Mouse (Mus musculus) myocyte (in vitro differentiated cells): ENCODE results near the gene Asb10. TPM values are rescaled to one million over a fixed set of nuclear protein-coding genes. Genes with fewer than 3 reads are reported as not detected.
A peak's percentile ranks its signal among the peaks of the same experiment; 100 is the strongest.

Source experiments
- H3K27me3 ChIP-seq: one replicate; pipeline ENCODE4 v1.6.1; 2011; ENCODE audit not compliant: control insufficient read depth, insufficient read depth, insufficient read length
- H3K36me3 ChIP-seq: one replicate; pipeline ENCODE4 v1.6.1; 2011; ENCODE audit not compliant: control insufficient read depth, insufficient read depth
- H3K4me2 ChIP-seq: one replicate; pipeline ENCODE4 v1.6.1; 2011; ENCODE audit warnings: low read depth, control low read depth
- H3K4me3 ChIP-seq: one replicate; pipeline ENCODE4 v1.5.1; 2011; ENCODE audit warnings: mild to moderate bottlenecking, control low read depth, moderate library complexity
- H3K79me2 ChIP-seq: one replicate; pipeline ENCODE4 v1.6.1; 2011; ENCODE audit not compliant: control insufficient read depth, insufficient read depth
- H3ac ChIP-seq: one replicate; pipeline ENCODE4 v1.6.1; 2011; ENCODE audit not compliant: control insufficient read depth, insufficient read length
- CEBPB ChIP-seq: IDR thresholded peaks from 2 replicates; pipeline ENCODE4 v1.6.1; 2011; ENCODE audit warnings: mild to moderate bottlenecking, moderate library complexity; ENCODE audit not compliant: poor library complexity, insufficient read depth, severe bottlenecking
- E2F4 ChIP-seq: IDR thresholded peaks from one replicate; pipeline ENCODE4 v1.6.1; 2011; ENCODE audit warnings: mild to moderate bottlenecking, control low read depth, moderate library complexity; ENCODE audit not compliant: insufficient read depth
- MAX ChIP-seq: IDR thresholded peaks from one replicate; pipeline ENCODE4 v1.6.1; 2011; ENCODE audit warnings: low read depth, mild to moderate bottlenecking, control low read depth
- MYOD1 ChIP-seq, 3 experiments: IDR thresholded peaks; one replicate each; pipeline ENCODE4 v1.6.1; 2011; ENCODE audit warnings: control low read depth in 2 of 3, low read depth in 2 of 3, mild to moderate bottlenecking in 2 of 3, moderate library complexity in 1 of 3; ENCODE audit not compliant: insufficient read length in 2 of 3, control insufficient read depth in 1 of 3
- MYOG ChIP-seq, 3 experiments: IDR thresholded peaks; one replicate each; pipeline ENCODE4 v1.6.1; 2011; ENCODE audit warnings: control low read depth in 2 of 3, low read depth in 2 of 3, mild to moderate bottlenecking in 2 of 3; ENCODE audit not compliant: insufficient read length in 2 of 3, control insufficient read depth in 1 of 3, insufficient read depth in 1 of 3
- POLR2A ChIP-seq: IDR thresholded peaks from one replicate; pipeline ENCODE4 v1.6.1; 2011; ENCODE audit warnings: low read depth, mild to moderate bottlenecking, control low read depth, moderate library complexity; ENCODE audit not compliant: insufficient read length
- POLR2AphosphoS2 ChIP-seq: IDR thresholded peaks from one replicate; pipeline ENCODE4 v1.6.1; 2011; ENCODE audit warnings: low read depth, control low read depth; ENCODE audit not compliant: insufficient read length
- REST ChIP-seq: IDR thresholded peaks from one replicate; pipeline ENCODE4 v1.6.1; 2011; ENCODE audit warnings: mild to moderate bottlenecking, control low read depth, moderate library complexity; ENCODE audit not compliant: insufficient read depth, insufficient read length
- SRF ChIP-seq: IDR thresholded peaks from one replicate; pipeline ENCODE4 v1.6.1; 2011; ENCODE audit warnings: low read depth; ENCODE audit not compliant: control insufficient read depth, insufficient read length
- TCF12 ChIP-seq: IDR thresholded peaks from one replicate; pipeline ENCODE4 v1.6.1; 2011; ENCODE audit warnings: mild to moderate bottlenecking, control low read depth; ENCODE audit not compliant: poor library complexity, insufficient read depth, severe bottlenecking
- TCF3 ChIP-seq: IDR thresholded peaks from one replicate; pipeline ENCODE4 v1.6.1; 2011; ENCODE audit warnings: low read depth, control low read depth; ENCODE audit not compliant: insufficient read length
- USF1 ChIP-seq: IDR thresholded peaks from one replicate; pipeline ENCODE4 v1.6.1; 2011; ENCODE audit warnings: low read depth, mild to moderate bottlenecking, control low read depth, moderate library complexity
- polyA plus RNA-seq: library from polyadenylated mRNA; unstranded; fragments of >200 nt; fragmentation: generic; extraction: Trizol; gene quantifications from one replicate; pipeline ENCODE4 v1.2.1, GENCODE M21; 2012; ENCODE audit warnings: missing spikeins

Gene Asb10
- polyA plus RNA-seq, 1 experiment = 0.77 TPM

DNA sequence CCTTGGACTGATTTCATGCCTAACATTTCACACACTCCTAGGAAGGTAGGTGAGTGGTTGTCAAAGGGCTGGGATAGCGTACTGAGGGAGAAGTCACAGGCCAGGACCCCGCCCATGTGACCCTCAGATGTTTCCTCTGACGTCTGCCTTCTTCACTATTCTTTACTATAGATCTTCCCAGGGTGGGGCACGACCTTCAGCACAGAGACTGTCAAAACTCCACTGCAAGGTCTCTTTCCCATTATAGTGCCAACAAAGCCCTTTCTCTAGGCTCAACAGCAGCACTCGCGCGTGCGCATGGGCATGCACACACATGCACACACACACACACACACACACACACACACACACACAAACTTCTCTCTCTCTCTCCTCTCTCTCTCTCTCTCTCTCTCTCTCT lies 17.0 kb downstream of the Asb10 start:
- Histone ChIP-seq H3ac (no peak overlapping the region), H3K4me3 (no peak overlapping the region), H3K27me3 (peaks cover 68% of the 10 kb centered on the region), H3K79me2 (no peaks in the 10 kb centered on the region), H3K4me2 (no peak overlapping the region), H3K36me3 (no peaks in the 10 kb centered on the region)
- TF ChIP-seq USF1 = no peak
- no peak for TF ChIP-seq E2F4
- no peak for TF ChIP-seq POLR2AphosphoS2
- no peak for TF ChIP-seq TCF12
- no peak for TF ChIP-seq SRF
- TF ChIP-seq MAX = no peak
- no peak for TF ChIP-seq POLR2A
- no peak for TF ChIP-seq REST
- no peak for TF ChIP-seq MYOD1 (IDR thresholded peaks at IDR 0.05; ENCODE audit: control insufficient read depth in 1 of 3, insufficient read length in 2 of 3, low read depth in 2 of 3)
- no peak for TF ChIP-seq TCF3
- TF ChIP-seq MYOG (IDR thresholded peaks at IDR 0.05; ENCODE audit: control insufficient read depth in 1 of 3, insufficient read depth in 1 of 3, insufficient read length in 2 of 3, low read depth in 2 of 3) = no peak
- TF ChIP-seq CEBPB = no peak

GRCm38 (mm10) chr5:24521366-24521765 lies 19.4 kb downstream of the Asb10 start:
- TF ChIP-seq CEBPB (no peak), MYOD1 (IDR thresholded peaks at IDR 0.05; ENCODE audit: control insufficient read depth in 1 of 3, insufficient read length in 2 of 3, low read depth in 2 of 3) (no peak), REST (no peak), MAX (no peak), POLR2AphosphoS2 (no peak), TCF12 (no peak), TCF3 (no peak), E2F4 (no peak), SRF (no peak), USF1 (no peak), POLR2A (no peak), MYOG (IDR thresholded peaks at IDR 0.05; ENCODE audit: control insufficient read depth in 1 of 3, insufficient read depth in 1 of 3, insufficient read length in 2 of 3, low read depth in 2 of 3) (no peak)
- H3K79me2 ChIP-seq = no peaks in the 10 kb centered on the region

GRCm38 (mm10) chr5:24512271-24512670 lies 28.5 kb downstream of the Asb10 start:
- Histone ChIP-seq H3K4me3 (peak overlapping the region; percentile 25), H3K27me3 (no peaks in the 10 kb centered on the region)
- TF ChIP-seq POLR2AphosphoS2 (peak; percentile 18), MYOD1 (IDR thresholded peaks at IDR 0.05; ENCODE audit: control insufficient read depth in 1 of 3, insufficient read length in 2 of 3, low read depth in 2 of 3) (no peak), POLR2A (peak; percentile 40), CEBPB (peak; percentile 81)

More at GRCm38 (mm10) chr5:24521366-24521765, 19.4 kb downstream of the Asb10 start:
- peaks cover 50% of the 10 kb centered on the region for H3K27me3 ChIP-seq
- no peaks in the 10 kb centered on the region for H3K36me3 ChIP-seq
- H3K4me2 ChIP-seq = no peak overlapping the region
- no peak overlapping the region for H3ac ChIP-seq
- H3K4me3 ChIP-seq = no peak overlapping the region

DNA sequence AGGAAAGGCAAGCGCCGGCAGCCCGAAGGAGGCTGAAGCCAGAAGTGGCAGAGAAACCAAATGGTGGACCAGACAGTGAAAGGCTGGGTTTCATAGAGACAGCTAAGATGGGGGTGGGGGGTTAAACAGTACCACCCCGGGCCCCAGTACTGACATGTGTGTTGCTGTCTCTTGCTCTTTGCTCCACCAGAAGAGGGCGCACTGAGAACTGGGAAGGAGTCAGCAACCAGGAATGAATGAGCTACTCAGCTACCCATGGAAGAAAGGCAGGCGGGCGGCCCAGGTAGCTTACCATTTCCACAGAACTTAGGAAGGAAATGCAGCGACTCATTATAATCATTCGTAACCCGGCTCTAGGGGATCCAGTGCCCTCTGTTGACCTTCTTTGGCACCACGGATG lies 30.1 kb downstream of the Asb10 start:
- no peaks in the 10 kb centered on the region for H3K27me3 ChIP-seq
- H3K4me2 ChIP-seq = no peak overlapping the region
- H3K79me2 ChIP-seq = no peaks in the 10 kb centered on the region
- H3K4me3 ChIP-seq = peak overlapping the region; percentile 25
- H3K36me3 ChIP-seq = peaks cover 4% of the 10 kb centered on the region
- no peak overlapping the region for H3ac ChIP-seq
- TF ChIP-seq E2F4 = no peak
- TF ChIP-seq POLR2A = no peak
- TF ChIP-seq REST = no peak
- no peak for TF ChIP-seq MAX
- TF ChIP-seq POLR2AphosphoS2 = no peak
- TF ChIP-seq USF1 = no peak
- TF ChIP-seq TCF3 = no peak
- no peak for TF ChIP-seq TCF12
- no peak for TF ChIP-seq MYOG (IDR thresholded peaks at IDR 0.05; ENCODE audit: control insufficient read depth in 1 of 3, insufficient read depth in 1 of 3, insufficient read length in 2 of 3, low read depth in 2 of 3)
- no peak for TF ChIP-seq MYOD1 (IDR thresholded peaks at IDR 0.05; ENCODE audit: control insufficient read depth in 1 of 3, insufficient read length in 2 of 3, low read depth in 2 of 3)
- TF ChIP-seq SRF = no peak
- no peak for TF ChIP-seq CEBPB

More at GRCm38 (mm10) chr5:24512271-24512670, 28.5 kb downstream of the Asb10 start:
- Histone ChIP-seq H3ac (no peak overlapping the region), H3K79me2 (no peaks in the 10 kb centered on the region), H3K4me2 (peak overlapping the region; percentile 79), H3K36me3 (peaks cover 4% of the 10 kb centered on the region)

GRCm38 (mm10) chr5:24508406-24508805 lies 32.4 kb downstream of the Asb10 start:
- no peak for TF ChIP-seq REST
- no peak for TF ChIP-seq TCF3
- no peak for TF ChIP-seq USF1
- no peak for TF ChIP-seq TCF12
- H3K36me3 ChIP-seq = peaks cover 4% of the 10 kb centered on the region
- no peak overlapping the region for H3ac ChIP-seq
- H3K4me2 ChIP-seq = no peak overlapping the region
- no peak overlapping the region for H3K4me3 ChIP-seq
- H3K27me3 ChIP-seq = no peaks in the 10 kb centered on the region
- H3K79me2 ChIP-seq = no peaks in the 10 kb centered on the region
